Mouse (Mus musculus): ENCODE results near the gene Setd1b.

The Setd1b gene

DNA sequence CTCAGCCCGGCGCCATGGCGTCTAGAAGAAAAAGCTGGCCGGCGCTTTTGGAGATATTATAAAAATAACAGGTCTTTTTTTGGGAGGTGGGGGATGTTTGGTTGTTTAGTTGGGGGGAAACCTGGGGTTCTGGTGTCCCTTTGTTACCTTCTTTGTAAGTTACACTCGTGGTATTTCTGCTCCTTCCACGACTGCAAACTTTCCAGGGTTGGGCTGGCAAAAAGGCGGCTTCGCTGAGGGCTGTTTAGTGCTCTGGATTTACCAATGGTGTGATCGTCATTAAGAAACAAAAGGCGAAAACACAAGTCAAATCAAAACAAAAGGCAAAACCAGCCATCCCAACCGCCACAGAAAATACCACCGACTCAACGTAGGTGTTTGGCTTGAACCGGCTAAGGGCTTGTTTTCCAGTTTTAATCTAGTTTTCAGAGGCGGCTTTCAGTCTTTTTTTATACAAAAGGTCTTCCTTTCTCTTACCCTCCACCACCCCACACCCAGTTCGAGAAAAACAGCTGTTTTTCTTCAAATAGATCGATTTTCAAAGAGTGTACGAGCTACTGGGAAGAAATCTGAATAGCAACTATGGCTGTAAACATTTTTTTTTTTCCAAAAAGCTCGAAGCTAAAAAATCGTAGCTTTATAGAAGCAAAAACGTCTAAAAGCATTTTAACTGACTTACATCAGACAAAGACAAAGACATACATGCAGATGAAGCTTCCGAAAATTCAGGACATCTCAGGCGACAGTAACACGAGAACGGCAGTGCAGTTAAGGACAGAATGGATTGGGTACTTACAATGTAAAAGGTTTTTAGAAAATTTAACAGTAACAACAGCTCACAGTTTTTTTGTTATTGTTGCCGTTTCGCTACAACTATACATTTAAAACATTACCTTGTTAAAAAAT is 2.0 kb upstream of the Setd1b start:
- no peak for DNase-seq (ENCODE audit: low read depth, low spot score)

GRCm38 (mm10) chr5:123140694-123141554 is 1.1 kb upstream of the Setd1b start:
- peak; percentile 90 for DNase-seq (ENCODE audit: low read depth, low spot score)

GRCm38 (mm10) chr5:123141555-123142160 is 335 bp upstream of the Setd1b start:
- no peak for DNase-seq (ENCODE audit: low read depth, low spot score)

DNA sequence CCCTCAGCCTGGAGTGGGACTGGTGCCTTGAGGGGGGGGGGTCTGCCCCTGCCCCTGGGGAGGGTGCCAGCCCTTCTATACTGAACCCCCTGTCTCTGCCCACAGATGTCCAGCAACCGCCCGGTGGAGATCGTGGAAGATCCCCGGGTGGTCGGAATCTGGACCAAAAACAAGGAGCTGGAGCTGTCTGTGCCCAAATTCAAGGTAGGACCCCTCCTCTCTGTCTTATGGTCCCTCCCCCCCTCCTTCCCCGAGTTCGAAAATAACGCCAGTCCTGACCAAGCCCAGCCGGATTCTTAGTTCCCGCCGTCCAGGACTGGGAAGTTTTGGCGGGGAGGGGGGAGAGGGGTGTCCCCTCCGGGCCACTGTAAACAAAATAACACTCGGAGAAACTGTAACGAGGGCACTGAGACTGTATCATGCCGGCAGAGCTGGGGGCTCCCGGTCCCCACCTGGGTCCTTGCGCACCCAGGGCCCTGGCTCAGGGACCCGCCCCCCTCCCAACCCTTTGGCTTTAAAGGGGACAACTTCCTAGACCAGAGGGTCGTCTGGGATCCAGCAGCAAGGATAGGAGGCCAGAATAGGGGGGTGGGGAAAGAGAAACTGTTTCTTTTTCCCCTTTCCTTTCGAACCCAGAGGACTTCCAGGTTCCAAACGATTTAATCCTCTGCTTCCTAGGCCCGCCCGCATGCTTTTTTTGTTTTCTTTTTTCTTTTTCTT is 1.4 kb downstream of the Setd1b start:
- DNase-seq (ENCODE audit: low read depth, low spot score) = no peak

DNA sequence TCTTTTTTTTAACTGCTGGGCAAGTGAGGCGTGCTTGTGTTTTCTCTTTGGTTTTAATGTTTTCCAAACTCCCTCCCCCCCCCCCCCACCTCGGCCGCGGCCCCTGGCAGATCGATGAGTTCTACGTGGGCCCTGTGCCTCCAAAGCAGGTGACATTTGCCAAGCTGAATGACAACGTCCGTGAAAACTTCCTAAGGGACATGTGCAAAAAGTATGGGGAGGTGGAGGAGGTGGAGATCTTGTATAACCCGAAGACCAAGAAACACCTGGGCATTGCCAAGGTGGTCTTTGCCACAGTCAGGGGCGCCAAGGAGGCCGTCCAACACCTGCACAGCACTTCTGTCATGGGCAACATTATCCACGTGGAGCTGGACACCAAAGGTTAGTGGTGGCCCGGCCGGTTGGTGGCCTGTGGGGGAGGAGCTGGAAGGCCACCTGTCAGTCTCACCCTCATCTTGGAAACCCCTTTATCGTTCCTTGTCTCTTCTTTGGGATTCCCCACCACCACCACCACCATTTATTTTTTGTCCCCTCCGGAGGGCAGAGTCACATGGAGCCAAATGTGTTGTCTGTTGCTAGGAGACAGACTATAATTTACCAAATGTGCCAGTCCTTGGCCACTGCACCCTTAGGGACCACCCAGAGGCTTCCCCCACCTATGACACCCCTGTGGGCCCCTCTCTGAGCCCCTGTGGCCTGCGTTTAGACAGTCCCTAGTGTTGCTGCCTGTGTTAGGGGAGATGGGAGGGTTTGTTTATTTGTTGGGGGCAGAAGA is 2.2 kb downstream of the Setd1b start:
- DNase-seq (ENCODE audit: low read depth, low spot score) = no peak

- DNase-seq (ENCODE audit: low read depth, low spot score) = no peak
These were observed 3.0 kb downstream of the Setd1b start for GRCm38 (mm10) chr5:123144746-123145590.

- no peak for DNase-seq (ENCODE audit: low read depth, low spot score)
These were observed 4.4 kb downstream of the Setd1b start for GRCm38 (mm10) chr5:123146357-123146756.

DNA sequence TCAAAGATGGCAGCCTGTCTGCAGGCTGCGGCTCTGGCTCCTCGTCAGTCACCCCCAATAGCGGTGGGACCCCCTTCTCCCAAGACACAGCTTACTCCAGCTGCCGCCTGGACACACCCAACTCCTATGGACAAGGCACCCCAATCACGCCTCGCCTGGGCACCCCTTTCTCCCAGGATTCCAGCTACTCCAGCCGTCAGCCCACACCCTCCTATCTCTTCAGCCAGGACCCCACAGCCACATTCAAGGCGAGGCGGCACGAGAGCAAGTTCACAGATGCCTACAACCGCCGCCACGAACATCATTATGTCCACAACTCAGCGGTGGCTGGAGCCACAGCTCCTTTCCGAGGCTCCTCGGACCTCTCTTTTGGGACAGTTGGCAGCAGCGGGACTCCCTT is 5.6 kb downstream of the Setd1b start:
- no peak for DNase-seq (ENCODE audit: low read depth, low spot score)

DNA sequence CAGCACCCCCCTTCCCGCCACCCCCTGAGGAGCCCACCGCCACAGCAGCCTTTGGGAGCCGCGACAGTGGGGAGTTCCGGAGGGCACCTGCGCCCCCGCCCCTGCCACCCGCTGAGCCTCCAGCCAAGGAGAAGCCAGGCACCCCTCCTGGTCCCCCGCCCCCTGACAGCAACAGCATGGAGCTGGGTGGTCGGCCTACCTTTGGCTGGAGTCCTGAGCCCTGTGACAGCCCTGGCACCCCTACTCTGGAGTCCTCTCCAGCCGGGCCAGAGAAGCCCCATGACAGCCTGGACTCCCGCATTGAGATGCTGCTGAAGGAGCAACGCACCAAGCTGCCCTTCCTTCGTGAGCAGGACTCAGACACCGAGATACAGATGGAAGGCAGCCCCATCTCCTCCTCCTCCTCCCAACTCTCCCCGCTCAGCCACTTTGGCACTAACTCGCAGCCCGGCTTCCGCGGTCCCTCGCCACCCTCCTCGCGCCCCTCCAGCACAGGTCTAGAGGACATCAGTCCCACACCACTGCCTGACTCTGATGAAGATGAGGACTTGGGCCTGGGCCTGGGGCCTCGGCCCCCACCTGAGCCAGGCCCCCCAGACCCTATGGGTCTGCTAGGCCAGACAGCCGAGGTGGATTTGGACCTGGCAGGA is 6.2 kb downstream of the Setd1b start:
- no peak for DNase-seq (ENCODE audit: low read depth, low spot score)

- no peak for DNase-seq (ENCODE audit: low read depth, low spot score)
These were observed 7.7 kb downstream of the Setd1b start for GRCm38 (mm10) chr5:123149451-123150400.

DNA sequence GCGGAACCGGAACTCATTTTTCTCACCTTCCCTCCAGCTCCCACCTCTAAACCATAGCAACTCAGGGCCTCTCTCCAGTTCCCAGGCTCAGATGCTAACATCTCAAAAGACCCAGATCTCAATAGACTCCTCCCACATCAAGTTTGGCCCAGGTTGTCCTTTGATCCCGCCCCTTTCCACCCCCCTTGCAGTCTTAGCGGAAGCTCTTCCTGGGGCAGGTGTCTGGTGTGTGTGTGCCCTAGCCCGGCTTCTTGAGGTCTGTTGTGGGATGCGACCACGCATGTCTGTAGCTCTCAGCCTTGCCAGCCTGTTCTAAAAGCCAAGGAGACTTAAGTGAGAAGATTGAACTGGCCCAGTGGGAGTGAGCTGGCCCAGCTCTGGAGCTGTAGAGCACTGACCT is 8.6 kb downstream of the Setd1b start:
- DNase-seq (ENCODE audit: low read depth, low spot score) = no peak

DNA sequence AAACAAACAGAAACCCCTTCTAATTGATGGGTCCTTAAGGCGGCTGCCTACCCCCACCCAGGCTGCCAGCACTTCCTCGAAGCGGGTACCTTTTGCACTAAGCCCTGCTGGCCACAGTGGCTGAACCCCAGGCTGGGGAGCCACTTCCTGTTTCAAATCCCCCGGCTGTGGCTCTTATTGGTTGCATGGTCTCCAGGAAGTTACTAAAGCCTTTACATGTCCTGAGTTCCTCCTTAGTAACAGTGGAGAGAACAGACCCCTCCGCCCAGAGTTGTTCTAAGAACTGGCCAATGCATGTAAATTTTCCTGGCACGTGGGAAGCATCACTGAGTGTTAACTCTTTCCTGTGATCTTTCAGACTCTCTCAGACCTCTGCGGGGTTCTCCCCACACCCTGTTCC is 9.1 kb downstream of the Setd1b start:
- DNase-seq (ENCODE audit: low read depth, low spot score) = no peak

DNA sequence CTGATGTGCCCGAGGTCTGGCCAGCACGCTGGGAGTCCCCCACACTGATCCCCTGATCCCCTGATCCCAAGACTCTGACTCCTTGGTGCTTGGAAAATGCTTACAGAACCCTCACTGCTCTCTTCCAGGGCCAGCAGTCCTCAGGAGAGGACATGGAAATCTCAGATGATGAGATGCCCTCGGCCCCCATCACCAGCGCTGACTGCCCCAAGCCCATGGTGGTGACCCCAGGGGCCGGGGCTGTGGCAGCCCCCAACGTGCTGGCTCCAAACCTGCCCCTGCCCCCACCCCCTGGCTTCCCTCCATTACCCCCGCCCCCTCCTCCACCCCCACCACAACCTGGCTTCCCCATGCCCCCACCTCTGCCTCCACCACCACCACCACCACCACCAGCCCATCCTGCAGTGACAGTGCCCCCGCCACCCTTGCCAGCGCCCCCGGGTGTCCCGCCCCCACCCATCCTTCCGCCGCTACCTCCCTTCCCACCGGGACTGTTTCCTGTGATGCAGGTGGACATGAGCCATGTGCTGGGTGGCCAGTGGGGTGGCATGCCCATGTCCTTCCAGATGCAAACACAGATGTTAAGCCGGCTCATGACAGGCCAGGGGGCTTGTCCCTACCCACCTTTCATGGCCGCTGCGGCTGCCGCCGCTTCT is 9.8 kb downstream of the Setd1b start:
- no peak for DNase-seq (ENCODE audit: low read depth, low spot score)

GRCm38 (mm10) chr5:123152901-123153300 is 10.9 kb downstream of the Setd1b start:
- DNase-seq (ENCODE audit: low read depth, low spot score) = no peak

GRCm38 (mm10) chr5:123155425-123155824 is 13.4 kb downstream of the Setd1b start:
- no peak for DNase-seq (ENCODE audit: low read depth, low spot score)

DNA sequence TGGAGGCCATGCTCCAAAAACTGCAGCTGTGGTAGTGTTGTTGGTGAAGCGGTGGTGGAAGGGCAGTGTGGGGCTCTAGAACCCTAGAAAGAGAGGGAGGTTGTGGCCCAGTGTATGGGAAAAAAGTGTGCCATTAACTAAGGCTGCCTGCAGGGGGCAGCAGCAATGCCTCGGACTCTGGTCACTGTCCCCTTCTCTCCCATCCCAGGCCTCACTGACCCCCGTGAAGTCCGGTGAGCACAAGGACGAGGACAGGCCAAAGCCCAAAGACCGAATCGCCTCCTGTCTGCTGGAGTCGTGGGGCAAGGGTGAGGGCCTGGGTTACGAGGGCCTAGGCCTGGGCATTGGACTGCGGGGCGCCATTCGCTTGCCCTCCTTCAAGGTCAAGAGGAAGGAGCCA is 14.8 kb downstream of the Setd1b start:
- no peak for DNase-seq (ENCODE audit: low read depth, low spot score)

DNA sequence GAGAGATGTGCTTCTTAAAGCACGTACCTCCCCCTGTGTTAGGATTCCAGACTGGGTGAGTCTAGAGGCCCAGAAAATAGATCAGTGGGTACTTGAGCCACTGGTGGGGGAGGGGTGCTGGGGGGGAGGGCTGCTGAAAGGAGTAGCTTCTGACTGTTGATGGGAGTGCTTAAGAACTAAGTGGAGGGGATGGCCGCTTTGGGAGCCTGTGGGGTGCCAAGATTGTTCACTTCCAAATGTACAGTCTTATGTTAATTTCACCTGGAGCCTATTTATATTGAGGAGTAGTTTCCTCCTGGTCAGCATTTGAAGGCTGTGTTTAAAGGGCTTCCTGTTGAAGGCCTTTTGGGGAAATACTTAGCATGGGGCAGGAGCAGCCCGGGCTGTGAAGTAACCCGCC is 16.0 kb downstream of the Setd1b start:
- DNase-seq (ENCODE audit: low read depth, low spot score) = no peak

- no peak for DNase-seq (ENCODE audit: low read depth, low spot score)
These were observed 17.5 kb downstream of the Setd1b start for GRCm38 (mm10) chr5:123159446-123159845.

Data from retina, adult 2 months (tissue).